Mouse (Mus musculus): ENCODE results near the gene Itga4.

GRCm38 (mm10) chr2:79372486-79373200 is 117.4 kb downstream of the Itga4 start:
- TF ChIP-seq TAL1 (IDR thresholded peaks at IDR 0.05; ENCODE audit: low read length): no peak
- TF ChIP-seq GATA1 (IDR thresholded peaks at IDR 0.05; ENCODE audit: low read length): no peak
